Mouse (Mus musculus) MN1 (cell line): ENCODE measurements around the gene Pdlim7.

ENCODE experiments used
- DNase-seq: peaks from one replicate; pipeline ENCODE4 v3.0.0-alpha.2; 2016; ENCODE audit warnings: low spot score

Pdlim7 gene

DNA sequence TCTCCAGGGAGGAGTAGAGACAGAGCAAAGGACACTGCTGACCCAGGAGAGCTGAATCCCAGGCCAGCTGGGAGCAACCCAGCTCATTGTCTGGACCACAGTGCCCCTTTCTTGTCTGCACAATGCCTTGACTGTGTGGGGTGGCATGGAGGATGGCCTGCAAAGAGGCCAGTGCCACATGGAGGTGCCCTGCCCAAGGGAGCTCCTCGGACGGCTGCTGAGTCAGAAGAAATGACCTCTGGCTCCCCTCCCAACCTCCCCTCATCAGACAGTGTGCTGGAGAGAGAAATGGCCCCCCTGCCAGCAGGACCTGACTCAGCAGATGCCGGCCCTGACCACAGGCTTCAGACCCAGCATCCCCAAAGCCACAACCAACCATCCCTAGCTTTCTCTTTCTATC lies 48.3 kb downstream of the Pdlim7 start:
- peak; percentile 63 for DNase-seq

DNA sequence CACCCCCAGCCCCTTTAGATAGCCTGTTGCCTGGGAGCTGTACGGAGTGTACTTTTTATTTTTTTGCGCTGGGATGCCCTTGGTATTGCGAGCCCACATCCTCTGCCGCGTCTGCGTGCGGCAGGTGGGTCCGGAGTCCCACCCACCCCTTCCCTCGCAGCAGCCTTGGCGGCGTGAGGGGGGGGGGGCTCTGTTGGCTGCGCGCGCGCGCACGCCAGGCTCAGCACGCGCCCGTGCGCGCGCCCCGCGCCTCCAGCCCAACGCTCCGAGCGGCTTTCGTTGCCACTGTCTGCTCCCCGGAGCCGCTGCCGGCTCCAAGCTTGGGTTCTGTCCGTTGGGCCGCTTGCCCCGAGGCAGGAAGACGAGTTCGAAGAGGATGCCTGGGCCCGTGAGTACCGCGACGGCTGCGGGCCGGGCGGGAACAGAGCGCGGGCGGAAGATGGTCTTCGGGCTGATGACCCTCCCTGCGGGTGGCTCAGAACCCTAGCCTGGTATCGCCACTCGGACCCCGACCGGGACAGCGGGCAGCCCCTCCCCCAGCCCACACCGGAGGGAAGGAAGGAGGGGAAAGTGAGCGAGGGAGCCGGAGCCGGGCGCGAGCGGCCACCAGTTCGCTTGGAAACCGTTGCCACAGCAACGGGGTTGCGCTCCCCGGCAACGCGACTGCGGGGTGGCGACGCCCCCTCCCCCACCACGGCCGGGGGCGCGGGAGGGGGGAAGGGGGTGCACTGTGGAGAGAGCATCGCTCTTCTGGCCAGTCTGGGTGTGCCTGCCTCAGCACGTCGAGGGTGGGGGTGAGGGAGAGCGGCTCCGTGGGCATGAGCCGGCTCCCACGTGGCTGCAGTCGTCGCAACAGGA lies 49.2 kb downstream of the Pdlim7 start, which contains the start of gene Prr7:
Gene Prr7, plus strand, starts transcription at position 241 of the 858 bp plus-strand sequence.
- DNase-seq: peak; percentile 71

DNA sequence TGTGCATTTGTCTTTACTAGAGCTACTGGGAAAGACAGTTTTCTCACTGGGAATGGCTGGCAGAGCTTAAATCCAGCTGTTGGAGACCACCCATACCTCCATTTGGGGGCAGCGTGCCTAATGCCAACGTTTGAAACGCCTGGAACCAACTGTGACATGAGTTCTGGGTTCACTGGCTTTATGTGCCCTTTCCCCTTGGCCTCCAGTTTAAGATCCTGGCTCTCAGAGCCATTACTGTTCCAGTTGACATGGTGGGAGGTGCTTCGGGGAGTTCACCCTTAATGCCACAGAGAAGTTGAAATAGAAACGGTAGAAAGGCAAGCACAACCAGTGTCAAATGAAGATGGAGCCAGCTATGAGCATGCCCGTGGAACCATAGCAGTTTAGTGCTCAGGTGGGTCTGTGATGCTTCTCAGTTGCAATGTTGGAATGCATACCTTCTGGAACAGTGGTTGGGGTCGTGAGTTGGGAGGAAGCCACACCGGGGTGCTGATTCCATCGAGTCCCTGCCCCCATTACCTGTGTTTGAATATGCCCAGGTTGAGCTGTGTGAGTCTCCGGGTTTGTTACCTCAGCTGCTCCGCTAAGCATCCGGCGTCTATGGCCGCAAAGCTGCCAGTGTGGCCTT lies 50.0 kb downstream of the Pdlim7 start:
- DNase-seq: no peak

DNA sequence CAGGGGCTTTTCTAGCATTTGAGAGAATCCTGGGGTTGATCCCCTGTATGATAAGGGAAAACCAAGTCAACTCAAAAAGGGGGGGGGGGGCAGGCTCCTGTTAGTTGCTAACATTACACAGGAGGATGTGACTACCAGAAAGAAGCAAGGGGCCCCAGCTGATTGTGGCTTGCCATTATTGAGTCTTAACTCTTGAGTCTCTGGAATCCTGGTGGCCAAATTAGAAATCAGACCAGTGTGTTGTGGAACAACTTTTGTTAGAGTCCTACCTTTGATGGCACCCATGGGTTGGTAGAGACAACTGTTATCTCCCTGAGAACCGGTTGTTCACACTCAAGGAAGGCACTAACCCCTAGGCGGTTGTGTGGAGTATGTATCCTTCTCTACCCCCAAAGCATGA lies 50.5 kb downstream of the Pdlim7 start:
- DNase-seq: no peak

DNA sequence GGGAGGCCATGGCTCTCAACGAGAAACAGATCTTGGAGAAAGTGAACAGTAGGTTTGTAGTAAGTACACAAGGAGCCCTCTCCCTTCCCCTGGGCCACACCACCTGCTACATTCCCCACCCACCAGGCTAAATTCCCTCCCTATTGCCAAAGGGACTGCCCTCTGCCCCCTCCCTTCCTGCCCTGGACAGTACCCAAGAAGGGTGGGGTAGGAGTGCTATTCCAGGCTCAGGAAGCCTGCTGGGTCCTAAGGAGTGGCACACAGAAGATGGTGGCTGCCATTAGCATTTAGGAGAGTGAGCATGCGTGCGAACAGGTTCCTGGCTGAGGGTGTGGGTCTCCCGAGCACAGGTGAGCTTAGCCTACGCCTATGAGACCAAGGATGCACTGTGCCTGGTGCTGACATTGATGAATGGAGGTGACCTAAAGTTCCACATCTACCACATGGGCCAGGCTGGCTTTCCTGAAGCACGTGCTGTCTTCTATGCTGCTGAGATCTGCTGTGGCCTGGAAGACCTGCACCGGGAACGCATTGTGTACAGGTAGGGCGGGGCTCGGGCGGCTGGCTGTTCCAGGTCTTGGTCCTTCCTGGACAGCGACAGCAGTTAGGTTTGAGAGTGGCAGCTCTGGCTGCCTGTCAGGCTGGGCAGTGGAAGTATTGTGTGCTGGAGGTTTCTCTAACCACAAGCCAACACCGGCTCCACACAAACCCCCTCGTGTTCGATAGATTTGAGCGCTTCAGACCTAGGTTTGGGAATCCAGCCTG lies 61.5 kb downstream of the Pdlim7 start:
- peak; percentile 47 for DNase-seq

DNA sequence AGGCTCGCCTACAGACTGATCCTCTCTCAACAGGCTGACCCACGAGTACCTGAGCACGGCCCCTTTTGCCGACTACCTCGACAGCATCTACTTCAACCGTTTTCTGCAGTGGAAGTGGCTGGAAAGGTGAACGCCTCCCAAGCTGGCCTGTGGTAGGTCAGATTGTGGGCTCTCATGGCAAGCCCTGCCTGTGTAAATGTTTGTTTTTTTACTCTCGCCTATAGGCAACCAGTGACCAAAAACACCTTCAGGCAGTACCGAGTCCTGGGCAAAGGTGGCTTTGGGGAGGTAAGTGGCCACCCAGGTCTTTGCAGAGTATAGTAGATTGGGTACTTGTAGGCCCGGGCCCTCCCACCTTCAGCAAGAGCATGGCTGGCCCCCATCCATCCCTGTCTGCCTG lies 62.2 kb downstream of the Pdlim7 start:
- no peak for DNase-seq

DNA sequence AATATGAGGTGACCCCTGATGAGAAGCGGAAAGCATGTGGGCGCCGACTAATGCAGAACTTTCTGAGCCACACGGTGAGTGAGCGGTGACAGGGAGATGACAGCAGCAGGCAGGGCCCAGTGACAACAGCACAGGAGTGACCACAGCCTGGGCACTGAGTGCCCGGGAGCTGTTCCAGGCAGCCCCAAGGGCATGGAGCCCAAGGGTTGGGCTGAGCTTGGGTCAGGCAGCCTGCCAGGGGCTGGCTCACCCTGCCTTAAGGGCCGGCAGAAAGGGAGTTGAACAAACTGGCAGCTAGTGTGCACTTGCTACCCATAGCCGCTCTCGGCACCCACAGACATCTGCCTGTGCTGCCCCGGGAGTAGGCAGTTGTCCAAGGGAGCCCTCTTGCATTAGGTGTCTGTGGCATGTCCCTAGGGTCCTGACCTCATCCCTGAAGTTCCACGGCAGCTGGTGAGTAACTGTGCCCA lies 62.9 kb downstream of the Pdlim7 start:
- DNase-seq: peak; percentile 76

DNA sequence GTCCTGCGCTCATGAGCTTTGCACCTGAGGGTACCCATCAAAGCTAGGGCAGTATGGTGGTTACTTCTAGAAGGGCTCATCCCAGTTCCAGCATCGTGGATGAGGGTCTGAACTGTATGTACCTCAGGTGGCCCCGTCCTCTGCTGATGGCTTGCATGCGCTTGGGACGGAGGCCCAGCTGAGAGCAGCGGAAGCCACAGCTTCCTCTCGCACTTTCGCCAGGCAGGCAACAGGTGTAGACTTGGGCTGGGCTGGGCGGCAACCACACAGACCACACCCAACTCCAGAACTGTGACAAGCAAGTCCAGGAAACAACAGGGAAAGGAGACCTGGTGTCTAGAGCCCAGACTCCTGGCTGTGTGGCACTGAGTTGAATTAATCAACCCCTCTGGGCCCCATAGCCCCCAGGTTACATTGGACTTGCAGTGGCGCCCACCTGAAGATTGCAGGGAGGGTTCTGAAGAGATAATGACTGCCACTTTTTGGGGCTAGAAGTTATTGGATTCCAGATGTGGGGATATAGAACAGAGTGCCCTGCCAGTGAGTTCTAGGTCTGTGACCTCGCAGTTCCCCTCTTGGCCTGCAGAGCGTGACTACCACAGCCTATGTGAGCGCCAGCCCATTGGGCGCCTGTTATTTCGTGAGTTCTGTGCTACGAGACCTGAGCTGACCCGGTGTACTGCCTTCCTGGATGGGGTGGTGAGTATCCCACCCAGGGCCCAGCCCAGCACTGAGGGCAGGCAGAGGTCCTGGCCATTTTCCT lies 63.6 kb downstream of the Pdlim7 start:
- DNase-seq: no peak

DNA sequence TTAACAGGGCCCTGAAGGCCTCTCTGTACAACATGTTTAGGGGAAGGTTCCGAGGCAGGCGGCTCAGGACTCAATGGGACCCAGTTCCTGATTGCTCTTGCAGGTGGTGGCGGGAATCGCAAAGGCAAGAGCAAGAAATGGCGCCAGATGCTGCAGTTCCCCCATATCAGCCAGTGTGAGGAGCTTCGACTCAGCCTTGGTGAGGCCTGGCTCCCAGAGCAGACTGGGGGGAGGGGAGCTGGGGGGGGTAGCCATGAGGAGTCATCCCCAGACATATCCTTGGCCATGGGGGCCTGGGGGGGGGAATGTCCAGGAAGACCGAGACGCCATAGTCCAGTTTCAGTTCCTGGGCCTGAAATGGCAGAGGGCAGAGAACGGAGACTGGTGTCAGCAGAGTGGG lies 64.3 kb downstream of the Pdlim7 start:
- no peak for DNase-seq

DNA sequence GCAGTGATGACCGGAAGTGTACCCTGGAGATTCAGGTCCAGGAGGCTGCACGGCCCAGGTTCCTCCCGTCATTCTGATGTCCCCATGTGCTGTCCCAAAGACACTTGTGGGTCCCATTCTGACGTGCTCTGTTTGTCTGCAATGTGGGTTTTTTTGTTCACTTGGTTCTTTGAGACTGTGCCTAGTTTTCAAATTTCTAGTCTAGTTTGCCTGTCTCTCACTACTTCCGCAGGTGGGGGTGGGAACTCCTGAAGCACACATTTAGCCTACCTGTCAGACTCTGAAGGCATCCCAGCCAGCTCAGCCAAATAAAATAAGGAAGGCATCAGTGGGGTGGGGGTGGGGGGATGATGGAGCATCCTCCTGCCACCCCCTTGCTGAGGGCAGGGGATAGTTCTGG lies 65.3 kb downstream of the Pdlim7 start:
- no peak for DNase-seq

DNA sequence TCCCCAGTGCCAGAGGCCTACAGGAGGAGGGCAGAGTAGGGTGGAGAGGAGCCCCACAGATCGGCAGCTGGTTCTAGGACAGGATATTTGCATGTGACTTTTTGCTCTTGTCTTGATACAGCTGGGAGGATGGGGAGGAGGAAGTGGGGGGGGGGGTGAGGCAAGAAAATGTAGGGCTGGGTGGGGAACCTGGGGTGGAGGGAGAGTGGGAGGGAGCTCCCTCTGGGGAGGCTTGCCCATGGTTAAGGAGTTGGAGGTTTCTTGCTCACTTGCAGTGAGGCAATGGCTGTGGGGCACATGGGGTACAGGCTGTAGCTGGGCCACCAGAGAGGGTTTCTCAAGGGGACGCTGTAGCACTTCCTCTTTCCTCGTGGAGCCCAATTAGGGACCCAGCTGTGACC lies 65.9 kb downstream of the Pdlim7 start:
- no peak for DNase-seq

DNA sequence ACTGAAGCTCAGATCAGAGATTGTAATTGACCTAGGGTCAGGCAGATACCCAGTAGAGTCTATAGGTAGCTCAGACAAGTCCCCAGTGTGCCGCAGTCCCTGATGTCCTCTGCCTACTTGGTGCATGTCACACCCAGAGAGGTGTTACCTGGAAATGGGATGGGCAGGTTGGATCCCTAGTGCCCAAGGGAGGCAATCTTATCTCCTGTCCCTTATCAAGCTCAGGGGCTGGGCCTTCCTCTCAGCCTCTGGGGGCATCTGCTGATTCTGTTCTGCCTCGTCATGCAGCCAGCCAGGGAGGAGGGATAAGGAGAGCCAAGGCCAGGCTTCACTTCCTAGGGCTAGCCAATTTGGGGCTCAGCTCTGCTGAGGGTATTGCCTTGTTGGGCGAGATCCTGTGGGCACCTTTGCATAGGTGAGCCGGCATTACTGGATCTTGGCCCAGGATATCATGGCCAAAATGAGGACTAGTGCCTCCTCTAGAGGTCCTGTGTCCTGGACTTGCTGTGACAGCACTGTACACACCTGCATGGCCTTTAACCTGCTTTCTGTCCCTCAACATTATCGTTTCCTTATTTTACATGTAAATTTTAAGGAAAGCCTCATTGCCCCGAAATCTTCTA lies 66.9 kb downstream of the Pdlim7 start:
- no peak for DNase-seq
